Mouse (Mus musculus): Measurements from ENCODE around the gene Synpo2. TPM values are rescaled to one million over a fixed set of nuclear protein-coding genes. Genes with fewer than 3 reads are reported as not detected.

The Synpo2 gene
- polyA plus RNA-seq, 1 experiment from 2014 or later: 1.8 TPM

GRCm38 (mm10) chr3:123162289-123163191 is 73.4 kb downstream of the Synpo2 start:
- H3K27me3 ChIP-seq (replicated peaks): no peaks in the 10 kb centered on the region
- H3K9ac ChIP-seq (replicated peaks): no peak overlapping the region
- 33% methylated on average over 6 of the region's 6 CpGs for WGBS
- no peaks in the 10 kb centered on the region for H3K36me3 ChIP-seq
- H3K4me1 ChIP-seq: peaks cover 15% of the 10 kb centered on the region
- H3K4me2 ChIP-seq: no peak overlapping the region
- no peak for ATAC-seq (ENCODE audit: low FRiP score)
- no peak overlapping the region for H3K27ac ChIP-seq (replicated peaks)
- H3K4me3 ChIP-seq (replicated peaks): no peak overlapping the region
- H3K9me3 ChIP-seq (replicated peaks): no peaks in the 10 kb centered on the region

- no peak overlapping the region for H3K4me3 ChIP-seq (replicated peaks)
- H3K36me3 ChIP-seq: no peaks in the 10 kb centered on the region
- 20% methylated on average over 4 of the region's 4 CpGs for WGBS
- no peak overlapping the region for H3K27ac ChIP-seq (replicated peaks)
- H3K4me1 ChIP-seq: peaks cover 15% of the 10 kb centered on the region
- H3K4me2 ChIP-seq: no peak overlapping the region
- no peaks in the 10 kb centered on the region for H3K9me3 ChIP-seq (replicated peaks)
- ATAC-seq (ENCODE audit: low FRiP score): no peak
- H3K9ac ChIP-seq (replicated peaks): no peak overlapping the region
- H3K27me3 ChIP-seq (replicated peaks): no peaks in the 10 kb centered on the region
Measured at GRCm38 (mm10) chr3:123160792-123161191, 75.2 kb downstream of the Synpo2 start.

DNA sequence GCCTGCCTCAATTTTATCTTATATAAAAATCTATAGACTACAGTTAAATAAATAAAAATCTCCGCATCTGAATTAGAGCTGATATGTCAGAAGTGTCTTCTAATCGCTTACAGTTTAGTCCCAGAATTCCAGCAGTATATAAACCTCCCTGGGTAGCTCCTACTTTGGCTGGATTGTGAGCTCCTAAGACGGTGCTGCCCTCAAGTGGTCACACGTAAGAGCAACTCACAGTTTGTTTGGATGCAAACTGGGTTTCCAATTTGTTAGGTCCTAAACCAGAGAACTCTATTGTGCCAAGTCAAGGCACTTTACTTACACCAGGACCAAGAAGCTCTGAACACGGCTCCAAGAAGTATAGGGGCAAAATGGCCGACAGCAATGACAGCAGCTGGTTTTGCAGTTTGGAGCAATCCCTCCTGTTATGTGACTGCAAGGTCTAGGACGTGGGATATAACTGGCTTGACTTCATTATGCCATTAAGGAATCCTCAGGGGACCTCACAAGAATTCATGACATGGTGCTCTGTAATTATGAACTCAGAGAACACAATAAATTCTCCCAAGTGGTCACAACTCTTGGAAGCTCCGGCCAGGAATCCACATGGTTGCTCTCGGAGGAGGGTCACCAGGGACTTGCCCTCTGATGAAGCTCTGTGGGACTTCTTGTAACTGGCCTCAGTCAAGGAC is 76.7 kb downstream of the Synpo2 start:
- Histone ChIP-seq H3K36me3 (no peaks in the 10 kb centered on the region), H3K27me3 (replicated peaks) (no peaks in the 10 kb centered on the region), H3K4me2 (no peak overlapping the region), H3K9me3 (replicated peaks) (no peaks in the 10 kb centered on the region), H3K27ac (replicated peaks) (no peak overlapping the region), H3K4me1 (peaks cover 15% of the 10 kb centered on the region), H3K4me3 (replicated peaks) (no peak overlapping the region), H3K9ac (replicated peaks) (no peak overlapping the region)
- ATAC-seq (ENCODE audit: low FRiP score): peak; percentile 62; the same call in 1 of the 2 replicates
- WGBS: 31% methylated on average over 9 of the region's 9 CpGs

GRCm38 (mm10) chr3:123158579-123158978 is 77.4 kb downstream of the Synpo2 start:
- Histone ChIP-seq H3K27ac (replicated peaks) (no peak overlapping the region), H3K4me3 (replicated peaks) (no peak overlapping the region), H3K9me3 (replicated peaks) (no peaks in the 10 kb centered on the region), H3K4me1 (peaks cover 15% of the 10 kb centered on the region), H3K27me3 (replicated peaks) (no peaks in the 10 kb centered on the region), H3K4me2 (no peak overlapping the region), H3K36me3 (no peaks in the 10 kb centered on the region), H3K9ac (replicated peaks) (no peak overlapping the region)
- 35% methylated on average over 6 of the region's 6 CpGs for WGBS
- no peak for ATAC-seq (ENCODE audit: low FRiP score)

GRCm38 (mm10) chr3:123153337-123153736 is 82.6 kb downstream of the Synpo2 start:
- 82% methylated on average over 8 of the region's 8 CpGs for WGBS

DNA sequence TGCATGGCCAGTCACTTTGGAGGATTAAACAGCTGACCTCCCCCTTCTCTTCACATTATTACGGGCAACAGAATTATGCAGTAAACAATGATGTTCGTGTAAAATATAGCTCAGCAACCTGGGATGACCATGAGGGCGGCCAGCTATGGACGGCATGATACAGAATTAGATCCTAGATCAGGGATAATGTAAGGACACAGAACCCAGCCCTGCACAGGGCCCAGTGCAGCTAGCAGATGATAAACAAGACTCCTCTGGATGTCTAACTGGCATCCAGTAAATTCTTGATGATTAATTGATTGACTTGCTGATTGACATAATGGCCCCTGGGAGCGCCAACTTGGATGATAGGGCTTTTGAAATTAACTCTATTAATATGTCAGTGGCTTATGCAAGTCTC is 83.0 kb downstream of the Synpo2 start:
- ATAC-seq (ENCODE audit: low FRiP score): no peak
- Histone ChIP-seq H3K27me3 (replicated peaks) (no peaks in the 10 kb centered on the region), H3K4me1 (no peaks in the 10 kb centered on the region), H3K9me3 (replicated peaks) (no peaks in the 10 kb centered on the region), H3K36me3 (no peaks in the 10 kb centered on the region), H3K4me2 (no peak overlapping the region), H3K4me3 (replicated peaks) (no peak overlapping the region), H3K27ac (replicated peaks) (no peak overlapping the region), H3K9ac (replicated peaks) (no peak overlapping the region)
- 93% methylated on average over 5 of the region's 5 CpGs for WGBS

More at GRCm38 (mm10) chr3:123153337-123153736, 82.6 kb downstream of the Synpo2 start:
- Histone ChIP-seq H3K9ac (replicated peaks) (no peak overlapping the region), H3K27ac (replicated peaks) (no peak overlapping the region), H3K36me3 (no peaks in the 10 kb centered on the region), H3K4me1 (no peaks in the 10 kb centered on the region), H3K27me3 (replicated peaks) (no peaks in the 10 kb centered on the region), H3K9me3 (replicated peaks) (no peaks in the 10 kb centered on the region), H3K4me3 (replicated peaks) (no peak overlapping the region), H3K4me2 (no peak overlapping the region)
- no peak for ATAC-seq (ENCODE audit: low FRiP score)

- Histone ChIP-seq H3K36me3 (no peaks in the 10 kb centered on the region), H3K4me2 (no peak overlapping the region), H3K9ac (replicated peaks) (no peak overlapping the region), H3K4me3 (replicated peaks) (no peak overlapping the region), H3K27me3 (replicated peaks) (no peaks in the 10 kb centered on the region), H3K27ac (replicated peaks) (no peak overlapping the region), H3K9me3 (replicated peaks) (no peaks in the 10 kb centered on the region), H3K4me1 (no peaks in the 10 kb centered on the region)
- no peak for ATAC-seq (ENCODE audit: low FRiP score)
- 85% methylated on average over 8 of the region's 8 CpGs for WGBS
Measured at GRCm38 (mm10) chr3:123150523-123151135, 85.3 kb downstream of the Synpo2 start.

GRCm38 (mm10) chr3:123149380-123150162 is 86.4 kb downstream of the Synpo2 start:
- ATAC-seq (ENCODE audit: low FRiP score): no peak
- no peaks in the 10 kb centered on the region for H3K27me3 ChIP-seq (replicated peaks)
- H3K4me2 ChIP-seq: no peak overlapping the region
- no peak overlapping the region for H3K9ac ChIP-seq (replicated peaks)
- 81% methylated on average over 10 of the region's 10 CpGs for WGBS
- H3K4me1 ChIP-seq: no peaks in the 10 kb centered on the region
- H3K4me3 ChIP-seq (replicated peaks): no peak overlapping the region
- no peaks in the 10 kb centered on the region for H3K9me3 ChIP-seq (replicated peaks)
- H3K36me3 ChIP-seq: no peaks in the 10 kb centered on the region
- no peak overlapping the region for H3K27ac ChIP-seq (replicated peaks)

DNA sequence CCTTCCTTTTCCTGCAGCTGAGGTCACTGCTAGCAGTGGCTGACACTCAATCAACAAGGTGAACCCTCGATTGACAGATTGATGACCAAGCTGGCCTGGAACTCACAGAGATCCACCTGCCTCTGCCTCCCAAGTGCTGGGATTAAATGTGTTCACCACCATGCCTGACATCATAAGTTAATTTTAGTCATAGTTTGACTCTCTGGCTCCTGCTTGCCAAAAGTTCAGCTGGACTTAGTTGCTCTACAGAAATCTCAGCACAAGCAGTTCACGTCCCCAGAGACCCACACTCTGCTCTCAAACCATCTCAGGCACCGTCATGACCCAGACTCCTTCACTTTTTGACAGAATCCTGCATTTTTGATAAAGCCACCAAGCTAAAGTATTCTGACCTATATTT is 87.3 kb downstream of the Synpo2 start:
- H3K4me1 ChIP-seq: no peaks in the 10 kb centered on the region
- H3K9me3 ChIP-seq (replicated peaks): no peaks in the 10 kb centered on the region
- 88% methylated on average over 3 of the region's 3 CpGs for WGBS

GRCm38 (mm10) chr3:123146557-123146956 is 89.4 kb downstream of the Synpo2 start:
- no peak overlapping the region for H3K27ac ChIP-seq (replicated peaks)
- H3K4me3 ChIP-seq (replicated peaks): no peak overlapping the region
- H3K9ac ChIP-seq (replicated peaks): no peak overlapping the region
- H3K4me2 ChIP-seq: no peak overlapping the region
- H3K27me3 ChIP-seq (replicated peaks): no peaks in the 10 kb centered on the region
- ATAC-seq (ENCODE audit: low FRiP score): no peak
- no peaks in the 10 kb centered on the region for H3K36me3 ChIP-seq
- H3K4me1 ChIP-seq: no peaks in the 10 kb centered on the region
- no peaks in the 10 kb centered on the region for H3K9me3 ChIP-seq (replicated peaks)
- WGBS: 87% methylated on average over 8 of the region's 8 CpGs

More for the DNA sequence above, 87.3 kb downstream of the Synpo2 start:
- Histone ChIP-seq H3K36me3 (no peaks in the 10 kb centered on the region), H3K4me3 (replicated peaks) (no peak overlapping the region), H3K4me2 (no peak overlapping the region), H3K27ac (replicated peaks) (no peak overlapping the region), H3K9ac (replicated peaks) (no peak overlapping the region), H3K27me3 (replicated peaks) (no peaks in the 10 kb centered on the region)
- ATAC-seq (ENCODE audit: low FRiP score): no peak

- H3K4me1 ChIP-seq: no peaks in the 10 kb centered on the region
- no peak for ATAC-seq (ENCODE audit: low FRiP score)
Measured at GRCm38 (mm10) chr3:123145942-123146341, 90.0 kb downstream of the Synpo2 start.

More at GRCm38 (mm10) chr3:123145942-123146341, 90.0 kb downstream of the Synpo2 start:
- Histone ChIP-seq H3K4me3 (replicated peaks) (no peak overlapping the region), H3K9me3 (replicated peaks) (no peaks in the 10 kb centered on the region), H3K27ac (replicated peaks) (no peak overlapping the region), H3K9ac (replicated peaks) (no peak overlapping the region), H3K4me2 (no peak overlapping the region), H3K36me3 (no peaks in the 10 kb centered on the region), H3K27me3 (replicated peaks) (no peaks in the 10 kb centered on the region)
- WGBS: 91% methylated on average over 4 of the region's 4 CpGs

All from neural tube, embryonic 15.5 days (tissue).